Mouse (Mus musculus) induced T-regulatory cell, adult 2 months (primary cell): Measurements from ENCODE around the gene Slc25a21.
A peak's percentile ranks its signal among the peaks of the same experiment; 100 is the strongest.

Source experiments
- DNase-seq: peaks from one replicate; pipeline ENCODE4 v3.0.0-alpha.2; 2012; ENCODE audit warnings: low read depth

Gene Slc25a21

GRCm38 (mm10) chr12:56690366-56690765 is 506.9 kb downstream of the Slc25a21 start:
- no peak for DNase-seq

- DNase-seq = peak; percentile 21
Observed at GRCm38 (mm10) chr12:56689736-56690135, 507.5 kb downstream of the Slc25a21 start.

- no peak for DNase-seq
Observed at GRCm38 (mm10) chr12:56689331-56689730, 507.9 kb downstream of the Slc25a21 start.

GRCm38 (mm10) chr12:56688920-56689319 is 508.4 kb downstream of the Slc25a21 start:
- DNase-seq = no peak

GRCm38 (mm10) chr12:56688482-56688840 is 508.8 kb downstream of the Slc25a21 start:
- no peak for DNase-seq

- no peak for DNase-seq
Observed at GRCm38 (mm10) chr12:56687640-56688481, 509.4 kb downstream of the Slc25a21 start.

GRCm38 (mm10) chr12:56681096-56681811 is 516.0 kb downstream of the Slc25a21 start:
- no peak for DNase-seq

GRCm38 (mm10) chr12:56677620-56678019 is 519.7 kb downstream of the Slc25a21 start:
- DNase-seq = no peak

GRCm38 (mm10) chr12:56674726-56675125 is 522.5 kb downstream of the Slc25a21 start:
- DNase-seq = no peak

GRCm38 (mm10) chr12:56670795-56671194 is 526.5 kb downstream of the Slc25a21 start:
- no peak for DNase-seq

GRCm38 (mm10) chr12:56669451-56670122 is 527.7 kb downstream of the Slc25a21 start:
- DNase-seq = no peak
